Mouse (Mus musculus): Measurements from ENCODE around the gene Hoxd13.

Gene Hoxd13

DNA sequence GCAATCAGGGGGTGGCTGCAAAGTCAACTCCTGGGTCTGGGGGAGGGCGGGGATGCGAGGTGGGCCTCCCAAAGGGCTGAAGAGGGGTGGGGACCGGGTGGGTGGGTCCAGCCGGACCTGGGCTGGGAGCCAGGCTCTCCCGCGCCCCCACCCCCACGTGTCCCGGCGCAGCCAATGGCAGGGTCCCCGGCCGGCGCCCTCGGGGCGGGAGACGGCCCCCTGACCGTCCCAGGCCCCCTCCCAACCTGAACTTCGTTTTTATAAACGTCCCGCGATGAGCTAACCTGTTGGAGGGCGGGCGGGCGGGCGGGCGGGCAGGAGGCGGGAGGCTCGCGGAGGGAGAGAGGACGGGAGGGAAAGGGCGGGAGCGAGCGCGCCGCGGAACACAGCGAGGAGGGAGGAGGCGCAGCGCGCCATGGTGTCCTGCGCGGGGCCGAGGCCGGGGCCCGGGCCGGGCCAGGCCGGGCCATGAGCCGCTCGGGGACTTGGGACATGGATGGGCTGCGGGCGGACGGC, at the start of gene Hoxd13:
TSS of gene Hoxd13 (plus strand) at position 469 of the 516 bp plus-strand sequence.
- no peak for DNase-seq (ENCODE audit: low spot score)

DNA sequence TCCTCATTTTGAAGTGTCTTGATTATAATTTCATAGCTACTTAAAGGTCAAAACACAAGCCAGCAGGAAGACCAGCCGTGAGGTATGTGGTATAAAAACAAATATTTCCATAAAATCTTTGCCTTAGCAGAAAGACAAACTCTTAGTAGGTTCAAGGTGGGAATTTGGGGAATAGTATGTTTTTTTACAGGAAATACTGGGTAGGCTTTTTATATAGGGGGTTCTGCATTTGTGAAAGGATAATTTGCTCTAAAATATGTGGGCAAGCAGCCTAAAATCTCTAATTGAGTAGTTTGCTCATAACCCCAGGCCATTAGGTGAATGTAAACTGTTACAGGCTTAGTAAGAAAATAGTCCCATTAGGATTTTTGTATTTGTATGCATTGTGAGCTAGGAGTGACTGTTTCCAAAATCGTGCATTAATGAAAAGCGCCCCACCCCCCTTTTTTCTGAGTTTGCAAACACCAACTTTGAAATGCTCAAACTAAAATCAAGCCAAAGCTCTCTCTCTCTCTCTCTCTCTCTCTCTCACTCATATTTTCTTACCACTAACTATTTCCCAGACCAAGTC, 48.3 kb upstream of the Hoxd13 start:
- no peak for DNase-seq (ENCODE audit: low spot score)

DNA sequence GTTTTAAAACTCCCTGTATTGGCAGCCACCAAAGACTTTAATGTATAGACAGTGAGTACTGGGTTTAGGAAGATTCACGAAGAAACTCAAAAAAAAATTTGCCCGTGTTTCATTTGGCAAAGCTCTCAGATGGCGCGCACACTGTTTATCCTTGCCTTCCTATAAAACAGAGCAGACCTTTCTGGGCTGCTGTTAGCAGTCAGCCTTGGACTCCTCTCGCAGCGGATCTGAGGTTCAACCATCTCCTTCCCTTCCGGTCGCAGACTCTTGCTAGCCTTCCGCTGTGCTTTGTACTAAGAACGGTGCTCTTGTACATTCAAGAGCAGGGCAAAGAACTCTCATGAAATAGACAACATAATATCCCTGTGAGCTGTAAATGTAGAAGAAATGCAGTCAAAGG, 47.7 kb upstream of the Hoxd13 start:
- no peak for DNase-seq (ENCODE audit: low spot score)

DNA sequence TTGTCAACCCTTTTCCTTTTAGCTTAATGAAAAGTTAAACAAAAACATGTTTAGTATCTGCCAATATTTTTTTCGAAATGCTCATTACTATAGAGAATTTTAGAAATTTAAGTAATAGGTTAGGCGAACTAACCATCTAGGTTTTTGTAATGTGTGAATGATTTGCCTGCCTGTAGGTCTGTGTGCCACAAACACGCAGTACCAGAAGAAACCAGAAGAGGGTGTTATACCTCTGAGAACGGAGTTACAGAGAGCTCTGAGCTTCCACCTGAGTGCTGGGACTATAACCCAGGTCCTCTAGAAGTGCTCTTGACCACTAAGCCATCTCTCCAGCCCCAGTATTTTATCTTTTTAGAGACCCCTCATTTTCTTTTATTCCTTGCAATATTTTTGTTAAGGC, 32.7 kb upstream of the Hoxd13 start:
- no peak for DNase-seq (ENCODE audit: low spot score)

DNA sequence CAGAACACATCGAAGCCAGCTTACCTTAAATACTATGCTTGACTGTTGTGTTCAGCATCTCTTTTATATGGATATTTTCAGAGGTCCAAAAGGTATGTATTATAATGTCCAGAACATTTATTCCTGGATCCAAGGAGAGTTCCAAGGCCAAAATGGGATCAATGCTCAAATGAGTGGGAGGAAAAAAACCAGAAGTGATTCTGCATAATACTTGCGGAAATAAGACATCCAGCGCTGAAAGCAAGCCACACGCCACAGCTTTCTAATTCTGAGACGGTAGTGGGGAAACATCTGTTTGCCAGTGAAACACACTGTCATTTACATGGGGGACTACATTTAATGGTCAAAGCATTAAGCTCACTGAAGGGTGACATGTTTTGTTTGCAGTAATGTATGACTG, 25.7 kb upstream of the Hoxd13 start:
- no peak for DNase-seq (ENCODE audit: low spot score)

DNA sequence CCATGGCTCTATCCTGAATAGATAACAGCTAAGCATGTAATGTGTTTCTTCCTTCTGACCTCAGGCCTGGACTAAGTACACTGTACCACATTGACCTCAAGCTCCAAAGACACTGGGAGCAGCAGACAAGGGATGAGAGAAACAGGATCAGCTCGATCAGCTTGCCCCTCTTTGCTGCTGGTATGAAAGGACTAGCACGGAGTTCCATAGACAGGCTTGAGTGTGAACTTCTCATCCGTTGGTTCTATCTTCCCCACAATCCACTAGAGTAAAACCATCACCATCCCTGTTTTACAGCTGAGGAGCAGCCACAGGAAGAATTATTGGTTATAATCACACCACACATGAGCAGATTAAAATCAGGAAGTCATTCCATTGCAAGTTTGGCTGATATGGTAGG, 22.5 kb upstream of the Hoxd13 start:
- DNase-seq (ENCODE audit: low spot score) = no peak

DNA sequence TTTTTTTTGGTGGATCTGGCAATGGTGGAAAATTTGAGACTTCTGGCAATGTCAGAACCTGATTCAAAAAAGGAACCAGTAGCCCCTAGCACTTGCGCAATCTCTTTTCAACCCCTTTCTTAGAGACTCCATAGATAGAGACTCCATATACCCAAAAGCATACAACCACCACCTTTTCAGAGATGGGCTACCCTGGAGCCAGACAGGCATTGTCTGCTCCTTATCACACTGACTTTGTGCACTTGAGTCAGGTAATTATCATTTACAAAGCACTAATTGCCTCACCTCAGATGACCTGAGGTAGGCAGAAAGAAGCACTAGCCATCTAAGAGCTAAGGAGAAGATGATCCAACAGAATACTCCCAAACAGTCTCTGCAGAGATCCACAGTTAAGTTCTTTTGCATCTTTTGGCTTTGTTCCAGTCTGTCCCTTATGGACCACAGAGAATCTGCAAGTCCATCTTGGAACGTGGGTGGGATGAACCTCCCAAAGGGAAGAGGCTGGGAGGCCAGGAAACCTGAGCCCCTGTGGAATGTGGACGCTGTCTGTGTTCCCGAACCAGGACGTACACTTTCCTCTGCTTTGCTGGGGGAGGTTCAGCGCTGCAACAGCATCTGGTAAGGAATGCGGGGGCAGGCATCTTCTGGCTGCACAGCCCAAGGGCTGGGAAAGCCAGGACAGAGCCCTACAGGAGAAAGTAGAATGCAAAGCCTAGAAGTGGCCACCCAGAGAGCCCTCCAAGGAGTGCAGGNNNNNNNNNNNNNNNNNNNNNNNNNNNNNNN, 20.8 kb upstream of the Hoxd13 start:
- no peak for DNase-seq (ENCODE audit: low spot score)

DNA sequence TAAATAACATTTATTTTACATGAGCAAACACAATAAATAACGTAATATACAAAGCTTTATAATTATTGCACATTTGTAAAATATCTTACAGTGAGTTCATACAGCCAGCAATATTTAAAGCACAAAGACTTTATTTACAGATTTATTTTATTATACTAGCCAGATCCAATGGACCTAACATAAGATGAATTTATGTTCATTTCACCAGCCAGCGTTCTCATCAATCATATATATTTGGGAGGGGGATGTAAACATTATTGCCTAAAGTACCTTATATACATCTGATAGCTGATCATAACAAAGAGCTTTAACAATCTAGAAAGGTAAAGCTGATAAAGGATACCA, 15.1 kb upstream of the Hoxd13 start:
- DNase-seq (ENCODE audit: low spot score) = no peak

DNA sequence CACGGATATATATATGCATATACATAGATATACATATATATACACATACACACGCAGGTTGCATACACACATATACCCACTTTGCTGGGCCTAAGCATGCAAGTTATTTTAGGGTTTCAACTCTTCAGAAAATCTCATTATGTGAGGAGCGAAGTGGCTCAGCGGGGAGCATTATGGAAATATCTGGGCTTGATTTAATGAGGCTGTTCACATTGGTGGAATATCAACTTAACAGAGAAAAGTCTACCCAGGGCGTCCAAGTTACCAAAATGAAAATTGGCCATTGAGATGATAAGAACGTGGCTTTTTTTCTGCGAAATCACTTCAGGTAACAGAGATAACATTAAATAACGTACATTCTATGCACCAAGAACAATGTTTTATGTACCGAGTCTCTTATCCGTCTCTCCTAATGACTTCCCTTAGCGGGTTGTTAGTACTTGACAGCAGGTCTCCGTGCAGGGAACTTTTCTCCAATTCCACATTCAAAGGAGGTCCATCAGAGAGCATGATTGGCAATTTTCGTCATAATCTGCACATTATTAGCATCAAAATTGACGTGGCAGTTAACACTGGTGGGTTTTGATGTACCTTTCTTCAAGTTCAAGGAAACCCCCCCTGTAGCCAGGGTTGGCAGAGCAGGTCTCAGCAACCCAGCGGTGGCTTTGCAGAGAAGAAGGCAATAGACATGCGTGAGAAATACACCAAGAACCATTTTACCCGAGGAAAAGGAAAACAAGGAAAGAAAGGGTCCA, 14.2 kb upstream of the Hoxd13 start:
- no peak for DNase-seq (ENCODE audit: low spot score)

DNA sequence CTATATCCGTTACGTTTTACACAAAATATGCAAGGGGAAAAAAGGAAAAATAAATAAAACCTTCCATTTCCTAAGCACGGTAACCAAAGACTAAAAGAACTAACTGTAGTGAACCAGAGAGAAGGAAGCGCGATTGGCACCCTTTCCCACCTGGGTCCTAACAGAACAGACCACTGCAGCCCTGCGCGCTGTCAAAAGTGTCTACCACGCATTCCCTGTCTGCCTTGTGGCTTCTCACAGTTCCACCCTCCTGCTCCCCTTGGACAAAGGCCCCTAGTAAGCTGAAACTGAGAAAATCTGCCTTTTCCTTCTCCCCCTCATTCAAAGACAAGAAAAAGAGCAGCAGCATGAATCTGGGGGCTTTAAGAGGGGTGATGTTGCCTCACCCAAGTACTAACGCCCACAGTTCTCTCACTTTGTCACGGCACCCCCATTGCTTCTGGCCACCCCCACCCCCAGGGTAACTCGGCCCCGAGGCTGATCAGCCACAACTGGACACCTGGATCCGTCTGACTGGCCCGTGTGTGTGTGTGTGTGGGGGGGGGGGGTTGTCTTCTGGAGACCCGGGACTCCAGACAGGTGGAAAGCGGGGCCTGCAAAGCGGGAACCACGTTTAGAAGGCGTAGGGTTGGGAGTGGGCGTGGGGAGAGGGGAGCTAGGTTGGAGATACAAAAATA, 13.2 kb upstream of the Hoxd13 start:
- DNase-seq (ENCODE audit: low spot score) = no peak

DNA sequence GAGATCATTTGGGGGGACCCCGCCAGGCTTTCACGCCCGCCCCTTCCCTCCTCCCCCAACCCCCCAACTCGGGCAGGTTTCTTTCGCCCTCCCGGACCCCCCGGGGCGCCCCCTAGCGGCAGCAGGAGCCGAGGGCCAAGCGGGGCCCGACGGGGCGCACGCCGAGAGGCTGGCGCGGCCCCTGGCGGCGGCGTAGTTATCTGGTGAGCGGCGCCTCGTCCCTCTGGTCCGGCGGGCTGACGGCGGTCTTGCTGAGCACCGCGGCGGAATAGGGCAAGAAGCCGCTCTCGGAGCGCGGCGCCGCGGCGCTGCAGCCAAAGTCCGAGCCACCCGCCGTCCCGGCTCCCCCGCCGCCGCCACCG, 12.7 kb upstream of the Hoxd13 start:
- no peak for DNase-seq (ENCODE audit: low spot score)

DNA sequence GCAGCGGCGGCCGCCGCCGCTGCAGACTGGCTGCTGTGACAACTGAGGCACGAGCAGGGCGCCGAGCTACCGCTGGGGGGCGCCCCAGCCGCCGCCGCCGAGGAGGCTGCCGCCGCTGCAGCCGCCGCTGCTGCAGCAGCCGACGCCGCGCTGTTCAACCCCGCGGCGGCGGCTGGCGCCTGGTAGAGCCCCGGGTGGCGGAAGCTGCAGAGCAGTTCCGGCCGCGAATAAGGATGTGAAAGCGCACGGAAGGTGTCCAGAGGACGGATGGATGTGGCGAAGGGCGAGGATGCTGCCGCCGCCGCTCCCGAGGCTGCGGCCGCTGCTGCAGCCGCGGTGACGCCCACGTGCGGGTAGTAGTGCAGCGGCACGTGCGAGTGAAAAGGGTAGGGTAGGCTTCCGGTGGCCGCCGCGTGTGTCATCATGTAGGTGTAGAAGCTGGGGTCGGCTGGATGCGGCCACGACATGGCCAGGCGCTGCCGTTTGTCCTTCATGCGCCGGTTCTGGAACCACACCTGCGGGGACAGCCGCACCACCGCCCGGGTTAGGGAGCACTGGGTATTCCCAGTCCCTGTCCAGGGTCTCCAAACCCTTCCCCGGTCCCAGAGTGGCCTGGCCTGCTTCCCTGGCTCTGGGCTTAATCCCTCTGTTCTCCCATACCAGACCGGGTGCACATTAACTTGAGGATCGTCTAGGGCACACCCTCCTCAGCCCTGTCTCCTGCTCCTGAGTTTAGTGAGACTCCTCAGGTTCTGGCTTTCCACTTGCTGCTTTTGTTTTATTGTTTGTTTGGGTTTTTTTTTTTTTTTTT, 12.1 kb upstream of the Hoxd13 start:
- DNase-seq (ENCODE audit: low spot score) = no peak

DNA sequence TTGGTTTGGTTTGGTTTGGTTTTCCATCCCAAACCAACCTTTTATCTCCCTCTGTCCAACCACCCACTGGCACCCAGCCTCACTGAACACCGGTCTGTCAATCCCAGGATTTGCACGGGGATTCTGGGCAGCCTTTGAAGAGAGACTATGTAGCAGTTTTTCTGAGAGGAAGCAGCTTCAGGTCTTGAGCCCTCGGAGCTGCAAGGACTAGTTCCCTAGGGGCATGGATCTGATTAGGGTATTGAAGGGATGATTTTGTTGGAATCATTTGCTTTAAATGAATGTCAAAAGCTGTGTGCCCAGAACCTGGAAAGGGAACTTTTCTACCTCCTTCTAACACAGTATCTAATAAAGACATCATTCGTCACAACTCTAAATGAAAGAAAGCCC, 11.5 kb upstream of the Hoxd13 start:
- DNase-seq (ENCODE audit: low spot score) = no peak

DNA sequence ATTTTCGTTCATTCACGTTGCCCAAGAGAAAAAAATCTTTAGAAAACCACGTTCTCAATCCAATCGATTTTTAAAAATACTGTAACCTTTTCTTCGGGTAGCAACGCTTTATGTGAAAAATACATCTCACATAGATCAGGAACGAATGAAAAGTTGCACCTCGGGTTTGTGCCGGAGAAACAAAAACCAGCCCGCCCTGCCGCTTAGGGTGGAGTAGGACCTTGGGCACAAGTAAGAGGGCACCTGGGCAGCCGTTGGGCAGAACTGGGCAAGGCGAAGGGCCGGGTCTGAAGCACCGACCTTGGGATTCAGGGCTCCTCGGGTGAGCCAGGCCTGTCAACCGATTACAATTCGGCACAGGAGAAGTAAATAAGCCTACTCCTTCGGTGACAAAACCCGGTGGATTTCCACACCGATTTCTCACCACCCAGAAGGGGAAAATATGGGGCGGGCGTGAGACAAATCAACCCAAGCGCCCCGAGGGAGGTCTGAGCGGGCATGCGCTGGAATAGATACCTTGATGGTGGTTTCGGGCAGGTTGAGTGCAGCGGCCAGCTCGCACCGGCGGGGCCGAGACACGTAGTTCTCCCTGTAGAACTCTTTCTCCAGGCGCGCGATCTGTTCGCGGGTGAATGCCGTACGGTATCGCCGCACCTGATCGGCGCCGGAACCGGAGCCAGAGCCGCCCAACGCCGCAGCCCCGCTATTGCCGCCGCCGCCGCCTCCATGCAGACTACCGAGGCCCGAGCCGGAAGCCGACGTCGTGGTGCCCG, 10.7 kb upstream of the Hoxd13 start:
- no peak for DNase-seq (ENCODE audit: low spot score)

DNA sequence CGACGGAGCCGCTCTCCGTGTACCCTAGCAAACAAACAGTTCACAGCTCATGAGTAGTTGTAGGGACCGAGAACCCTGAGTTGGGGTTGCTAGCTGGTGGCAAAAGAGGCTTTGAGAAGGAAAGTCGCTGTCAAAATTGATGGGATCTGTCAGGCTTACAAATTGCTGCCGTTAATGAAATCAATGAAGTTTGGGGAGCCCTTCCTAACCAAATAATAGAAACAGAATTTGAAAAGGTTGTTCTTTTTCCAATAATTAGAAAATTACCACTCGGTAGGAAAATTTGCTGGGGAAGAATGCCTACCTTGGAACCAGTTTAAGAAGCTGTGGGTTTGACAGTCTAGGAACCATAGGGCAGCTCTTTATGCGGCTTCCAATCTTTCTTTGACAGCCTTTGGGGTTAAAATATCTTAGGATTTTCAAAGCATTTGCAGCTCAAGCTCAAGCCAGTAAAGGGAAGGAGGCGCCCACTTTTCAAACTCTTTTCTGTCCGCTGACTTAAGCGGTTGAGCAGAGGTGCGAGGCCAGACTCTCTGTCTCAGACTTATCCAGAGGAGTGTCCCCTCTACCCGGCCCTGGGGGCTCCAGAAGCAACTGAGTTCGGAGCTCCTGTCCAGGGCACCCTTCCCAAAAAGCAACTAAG, 10.0 kb upstream of the Hoxd13 start:
- DNase-seq (ENCODE audit: low spot score) = no peak

DNA sequence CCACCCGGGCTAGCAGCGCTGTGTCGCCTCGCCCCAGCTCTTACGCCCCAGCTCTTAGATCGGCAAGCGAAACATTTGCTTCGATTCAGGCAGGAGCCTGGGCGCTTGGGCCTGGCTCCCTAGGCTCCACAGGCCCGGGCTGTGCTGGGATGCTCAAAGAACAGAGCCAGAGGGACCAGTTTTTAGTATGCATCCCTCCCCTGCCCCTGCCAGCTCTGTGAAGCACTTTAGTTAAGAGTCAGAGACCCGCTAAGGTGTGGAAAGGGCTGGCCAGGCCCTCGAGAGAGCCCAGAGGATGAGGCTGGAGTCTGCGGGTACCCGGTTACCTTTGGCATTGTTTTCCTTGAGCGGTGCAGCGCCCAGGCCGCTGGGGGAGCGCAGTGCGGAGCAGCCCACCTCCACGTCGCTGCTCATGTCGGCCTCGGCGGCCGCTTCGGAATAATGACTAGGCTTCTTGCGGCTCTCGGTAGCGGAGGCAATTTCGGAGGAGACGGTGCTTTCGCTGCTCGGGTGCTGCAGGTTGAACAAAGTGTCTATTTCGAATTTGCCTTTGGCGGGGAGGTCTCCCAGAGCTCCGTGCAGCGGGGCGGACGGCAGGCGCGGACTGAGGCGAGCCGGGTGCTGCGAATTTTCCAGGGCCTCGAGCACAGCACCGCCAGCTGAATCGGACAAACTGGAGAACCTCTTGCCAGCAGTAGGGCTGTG, 9.3 kb upstream of the Hoxd13 start:
- no peak for DNase-seq (ENCODE audit: low spot score)

DNA sequence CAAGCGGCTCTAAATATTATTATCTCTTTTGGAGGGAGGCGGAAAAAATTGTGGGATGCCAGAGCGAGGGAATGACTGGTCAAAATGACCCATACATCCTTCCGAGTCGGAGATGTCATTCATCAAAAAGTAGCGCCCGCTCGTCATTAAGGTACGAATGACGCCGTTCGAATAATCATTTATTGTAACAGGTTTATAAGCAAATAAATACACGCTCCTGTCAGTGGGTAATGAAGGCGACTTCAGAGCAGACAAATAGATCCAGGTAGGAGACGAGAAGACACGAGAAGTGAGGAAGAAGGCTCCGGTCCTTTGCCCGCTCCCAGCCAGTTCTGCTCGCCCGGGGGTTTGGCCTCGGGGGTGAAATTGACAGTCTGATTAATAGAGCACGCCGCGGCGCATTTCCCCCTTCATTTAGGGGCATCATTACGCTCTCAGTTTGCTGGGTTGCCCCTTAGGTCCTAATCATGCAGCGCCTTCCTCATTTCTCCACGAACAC, 8.6 kb upstream of the Hoxd13 start, which contains the start of gene Evx2:
TSS of gene Evx2 (minus strand) at position 51 of the 499 bp plus-strand sequence.
- no peak for DNase-seq (ENCODE audit: low spot score)

DNA sequence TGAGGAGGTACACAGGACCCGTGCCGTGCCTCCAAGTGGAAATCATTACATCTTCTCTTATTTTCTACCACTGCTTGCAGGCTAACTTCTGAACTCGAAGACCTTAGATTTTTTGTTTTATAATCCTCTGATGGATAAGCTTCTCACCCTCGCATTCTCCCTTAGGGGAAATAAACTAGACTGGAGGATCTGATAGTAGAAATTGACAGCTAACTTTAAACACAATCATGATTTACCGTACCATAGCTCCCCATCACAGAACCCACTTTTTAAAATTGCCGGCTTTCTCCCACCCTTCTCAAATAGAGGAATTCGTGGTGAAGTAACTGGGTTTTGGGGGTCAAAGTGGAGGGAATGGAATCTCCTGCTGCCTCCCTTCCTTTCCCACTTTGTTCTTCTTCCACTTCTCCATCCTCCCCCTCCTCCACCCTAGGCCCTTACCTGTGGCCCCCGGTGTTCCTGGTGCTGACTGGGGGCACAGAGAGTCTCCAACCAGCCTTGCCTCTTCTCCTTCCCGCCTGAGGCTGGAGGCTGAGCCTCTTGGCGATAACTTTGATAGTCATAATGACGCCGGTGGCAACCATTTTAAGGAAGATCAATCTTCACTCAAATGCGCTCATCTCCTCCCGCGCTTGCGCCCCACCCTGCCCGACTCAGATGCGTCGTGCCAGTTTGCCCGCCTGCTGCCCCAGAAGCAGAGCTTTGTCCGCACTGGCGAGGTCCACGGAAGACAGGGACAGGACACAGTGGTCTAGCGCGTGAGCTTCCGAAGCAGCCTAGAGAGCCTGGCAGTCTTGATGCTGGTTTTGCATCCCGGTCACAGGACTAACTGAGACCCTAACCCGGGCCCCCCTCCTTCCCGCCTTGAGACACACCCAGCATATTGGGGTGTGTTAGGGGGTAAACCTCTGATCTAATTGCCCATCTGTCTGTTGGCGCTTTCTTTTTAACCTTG, 7.4 kb upstream of the Hoxd13 start:
- DNase-seq (ENCODE audit: low spot score) = no peak

All from ovary, postnatal 14 days (tissue).